Mouse (Mus musculus) heart, embryonic 12.5 days (tissue): ENCODE results near the gene Ephb2. TPM values are rescaled to one million over a fixed set of nuclear protein-coding genes. Genes with fewer than 3 reads are reported as not detected.

ENCODE experiments used
- ATAC-seq: fragments of 200-750 bp; cut with Nextera tagmentation; 2 replicates; pipeline ENCODE4 v1.8.0; 2017; ENCODE audit warnings: moderate TSS enrichment, moderate library complexity; ENCODE audit not compliant: insufficient number of reproducible peaks, low FRiP score
- H3K27ac ChIP-seq: fragments of 300-500 bp; sonication (generic); 2 replicates; pipeline ENCODE4 v1.5.1; 2016; ENCODE audit warnings: mild to moderate bottlenecking, moderate library complexity; ENCODE audit not compliant: poor library complexity, severe bottlenecking
- H3K27me3 ChIP-seq: fragments of 300-500 bp; sonication (generic); replicated peaks from 2 replicates; pipeline ENCODE4 v1.6.1; 2016; ENCODE audit warnings: mild to moderate bottlenecking, moderate library complexity
- H3K36me3 ChIP-seq: fragments of 300-500 bp; sonication (generic); 2 replicates; pipeline ENCODE4 v1.6.1; 2016; ENCODE audit warnings: mild to moderate bottlenecking, moderate library complexity
- H3K4me1 ChIP-seq: fragments of 300-500 bp; sonication (generic); replicated peaks from 2 replicates; pipeline ENCODE4 v1.6.1; 2016; ENCODE audit warnings: mild to moderate bottlenecking
- H3K4me2 ChIP-seq: fragments of 300-500 bp; sonication (generic); 2 replicates; pipeline ENCODE4 v1.6.1; 2016; ENCODE audit warnings: mild to moderate bottlenecking, moderate library complexity
- H3K4me3 ChIP-seq: fragments of 300-500 bp; sonication (generic); 2 replicates; pipeline ENCODE4 v1.5.1; 2016; ENCODE audit warnings: mild to moderate bottlenecking
- H3K9ac ChIP-seq: fragments of 300-500 bp; sonication (generic); 2 replicates; pipeline ENCODE4 v1.6.1; 2016; ENCODE audit warnings: mild to moderate bottlenecking, moderate library complexity
- H3K9me3 ChIP-seq: fragments of 300-500 bp; sonication (generic); replicated peaks from 2 replicates; pipeline ENCODE4 v1.6.1; 2016; ENCODE audit warnings: mild to moderate bottlenecking, moderate library complexity
- WGBS: fragments of 180-500 bp; shearing (Covaris S2); methylation state at CpG from one replicate; pipeline ENCODE4 v1.1.7; 2016; 5-methylcytosine and 5-hydroxymethylcytosine counted together
- microRNA-seq: library from miRNA; unstranded; fragments of <30 nt; microRNA quantifications from one replicate; pipeline ENCODE4, GENCODE M21; 2017
- polyA plus RNA-seq: library from polyadenylated mRNA; unstranded; fragments of >200 nt; fragmentation: Nextera tagmentation; extraction: Ambion mirVana; gene quantifications from 2 replicates; pipeline ENCODE4 v1.2.1, GENCODE M21; 2016

Gene Ephb2
- polyA plus RNA-seq, 1 experiment from 2014 or later: 1.5 TPM

GRCm38 (mm10) chr4:136600536-136600935, 235.3 kb downstream of the Ephb2 start:
- 77% methylated on average over 2 of the region's 2 CpGs for WGBS
- ATAC-seq: no peak
- no peaks in the 10 kb centered on the region for H3K27me3 ChIP-seq
- no peak overlapping the region for H3K27ac ChIP-seq
- H3K36me3 ChIP-seq: no peaks in the 10 kb centered on the region
- H3K9me3 ChIP-seq: no peaks in the 10 kb centered on the region
- peaks cover 19% of the 10 kb centered on the region for H3K4me1 ChIP-seq
- H3K9ac ChIP-seq: no peak overlapping the region
- H3K4me2 ChIP-seq: peak overlapping the region; percentile 71
- H3K4me3 ChIP-seq: peak overlapping the region; percentile 97; the same call in 1 of the 2 replicates

GRCm38 (mm10) chr4:136599869-136600268, 235.9 kb downstream of the Ephb2 start:
- no peaks in the 10 kb centered on the region for H3K27me3 ChIP-seq
- no peak for ATAC-seq
- H3K27ac ChIP-seq: no peak overlapping the region
- peaks cover 22% of the 10 kb centered on the region for H3K4me1 ChIP-seq
- 95% methylated on average over 3 of the region's 3 CpGs for WGBS
- H3K9ac ChIP-seq: no peak overlapping the region
- H3K4me2 ChIP-seq: no peak overlapping the region
- H3K9me3 ChIP-seq: no peaks in the 10 kb centered on the region
- H3K4me3 ChIP-seq: no peak overlapping the region
- no peaks in the 10 kb centered on the region for H3K36me3 ChIP-seq

- Histone ChIP-seq H3K36me3 (no peaks in the 10 kb centered on the region), H3K4me1 (peaks cover 33% of the 10 kb centered on the region), H3K27me3 (no peaks in the 10 kb centered on the region), H3K27ac (no peak overlapping the region), H3K4me2 (no peak overlapping the region), H3K9me3 (no peaks in the 10 kb centered on the region), H3K9ac (no peak overlapping the region), H3K4me3 (no peak overlapping the region)
- ATAC-seq: no peak
- WGBS: 83% methylated on average over 7 of the region's 7 CpGs
Observed at GRCm38 (mm10) chr4:136598268-136598876, 237.4 kb downstream of the Ephb2 start.

Small RNA genes within 50 kb of the gene (microRNA-seq; reads per million reads assigned to microRNA genes)
- gene Gm22180: not detected

Other genes with a start within 250 kb of the Ephb2 start
- 46.4 and 48.3 TPM in 2 replicates for gene Kdm1a, start 233.3 kb downstream of the Ephb2 start, polyA plus RNA-seq
- not detected in 2 replicates for gene Tex46, start 225.6 kb downstream of the Ephb2 start, polyA plus RNA-seq
- gene Lactbl1, start 213.4 kb downstream of the Ephb2 start, polyA plus RNA-seq: not detected in 2 replicates
- gene C1qb, start 50.2 kb upstream of the Ephb2 start, polyA plus RNA-seq: 18.8 and 19.3 TPM in 2 replicates
- 9.7 and 11.9 TPM in 2 replicates for gene C1qc, start 57.1 kb upstream of the Ephb2 start, polyA plus RNA-seq
- 8.6 and 11.2 TPM in 2 replicates for gene C1qa, start 62.8 kb upstream of the Ephb2 start, polyA plus RNA-seq
- gene Epha8, start 120.8 kb upstream of the Ephb2 start, polyA plus RNA-seq: 0.10 and 0.14 TPM in 2 replicates
- gene Zbtb40, start 212.8 kb upstream of the Ephb2 start, polyA plus RNA-seq: 4.1 and 4.3 TPM in 2 replicates